Mouse (Mus musculus) midbrain, embryonic 16.5 days (tissue): ENCODE results near the gene Msi2. TPM values are rescaled to one million over a fixed set of nuclear protein-coding genes. Genes with fewer than 3 reads are reported as not detected.

Source experiments
- ATAC-seq: fragments of 200-750 bp; cut with Nextera tagmentation; 2 replicates; pipeline ENCODE4 v1.8.0; 2017; ENCODE audit warnings: moderate TSS enrichment
- H3K27ac ChIP-seq: fragments of 300-500 bp; sonication (generic); 2 replicates; pipeline ENCODE4 v1.5.1; 2014; ENCODE audit warnings: mild to moderate bottlenecking, low read length, mixed read lengths
- H3K27me3 ChIP-seq: fragments of 300-500 bp; sonication (generic); 2 replicates; pipeline ENCODE4 v1.6.1; 2014; ENCODE audit warnings: low read depth, low read length, mixed read lengths; ENCODE audit not compliant: control insufficient read depth, insufficient read depth
- H3K36me3 ChIP-seq: fragments of 300-500 bp; sonication (generic); 2 replicates; pipeline ENCODE4 v1.6.1; 2014; ENCODE audit warnings: mild to moderate bottlenecking, low read length, moderate library complexity, mixed read lengths; ENCODE audit not compliant: control insufficient read depth, insufficient read depth
- H3K4me1 ChIP-seq: fragments of 300-500 bp; sonication (generic); 2 replicates; pipeline ENCODE4 v1.6.1; 2014; ENCODE audit warnings: mild to moderate bottlenecking, low read length, mixed read lengths; ENCODE audit not compliant: control insufficient read depth, insufficient read depth
- H3K4me2 ChIP-seq: fragments of 300-500 bp; sonication (generic); 2 replicates; pipeline ENCODE4 v1.6.1; 2014; ENCODE audit warnings: mild to moderate bottlenecking, low read length, mixed read lengths
- H3K4me3 ChIP-seq: fragments of 300-500 bp; sonication (generic); 2 replicates; pipeline ENCODE4 v1.5.1; 2014; ENCODE audit warnings: low read depth, mild to moderate bottlenecking, low read length, moderate library complexity, mixed read lengths
- H3K9ac ChIP-seq: fragments of 300-500 bp; sonication (generic); 2 replicates; pipeline ENCODE4 v1.6.1; 2014; ENCODE audit warnings: low read depth, low read length, mixed read lengths
- H3K9me3 ChIP-seq: fragments of 300-500 bp; sonication (generic); replicated peaks from 2 replicates; pipeline ENCODE4 v1.6.1; 2014; ENCODE audit warnings: mild to moderate bottlenecking, low read length, mixed read lengths; ENCODE audit not compliant: control insufficient read depth, poor library complexity, severe bottlenecking
- WGBS: fragments of 180-500 bp; shearing (Covaris S2); extraction: QIAGEN DNeasy Blood & Tissue Kit; methylation state at CpG from one replicate; pipeline ENCODE4 v1.1.7; 2014; 5-methylcytosine and 5-hydroxymethylcytosine counted together
- polyA plus RNA-seq: library from polyadenylated mRNA; unstranded; fragments of >200 nt; fragmentation: Nextera tagmentation; extraction: Ambion mirVana; gene quantifications from 2 replicates; pipeline ENCODE4 v1.2.1, GENCODE M21; 2015

Msi2 gene
- polyA plus RNA-seq, 1 experiment from 2014 or later: 29.4 TPM

DNA sequence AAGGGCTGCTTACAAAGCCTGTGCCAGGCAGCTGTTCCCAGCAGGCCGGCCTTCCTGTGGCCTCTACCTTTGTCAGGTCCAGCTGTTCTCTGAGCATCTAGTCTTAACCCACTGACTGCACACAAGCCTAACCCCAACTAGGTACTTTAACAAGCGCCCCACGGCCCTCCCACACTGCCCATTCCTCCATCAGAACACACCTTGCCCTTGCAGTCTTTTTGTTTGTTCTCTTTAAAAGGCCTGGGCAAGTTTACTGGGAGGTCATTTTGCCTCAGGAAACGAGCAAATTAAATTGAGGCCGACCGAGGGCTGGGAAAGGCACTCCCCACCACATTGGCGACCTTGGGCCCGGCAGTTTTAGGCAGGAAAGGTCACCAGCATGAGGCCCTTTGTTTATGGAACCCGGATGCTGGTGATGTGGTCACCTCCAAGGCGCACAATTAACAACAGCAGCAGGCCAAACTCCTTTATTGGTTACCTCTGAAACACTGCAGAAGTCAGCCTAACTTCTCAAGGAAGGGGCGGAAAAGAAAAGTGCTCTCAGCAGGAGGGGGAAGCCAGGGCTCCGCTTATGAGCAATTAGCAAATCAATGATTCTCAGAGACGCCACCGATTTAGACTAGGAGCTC is 28.4 kb downstream of the Msi2 start:
- H3K4me1 ChIP-seq: peaks cover 32% of the 10 kb centered on the region
- no peak overlapping the region for H3K4me3 ChIP-seq
- no peak for ATAC-seq
- no peaks in the 10 kb centered on the region for H3K27me3 ChIP-seq
- no peak overlapping the region for H3K27ac ChIP-seq
- no peaks in the 10 kb centered on the region for H3K36me3 ChIP-seq
- no peak overlapping the region for H3K4me2 ChIP-seq
- no peaks in the 10 kb centered on the region for H3K9me3 ChIP-seq
- no peak overlapping the region for H3K9ac ChIP-seq
- WGBS: 17% methylated on average over 14 of the region's 14 CpGs

- no peak for ATAC-seq
- Histone ChIP-seq H3K9me3 (no peaks in the 10 kb centered on the region), H3K27me3 (no peaks in the 10 kb centered on the region), H3K4me3 (no peak overlapping the region), H3K36me3 (no peaks in the 10 kb centered on the region), H3K4me2 (no peak overlapping the region), H3K27ac (no peak overlapping the region), H3K9ac (no peak overlapping the region), H3K4me1 (peaks cover 26% of the 10 kb centered on the region)
- 94% methylated on average over 8 of the region's 8 CpGs for WGBS
Observed at GRCm38 (mm10) chr11:88688644-88689043, 29.7 kb downstream of the Msi2 start.

- no peak overlapping the region for H3K4me3 ChIP-seq
- H3K9me3 ChIP-seq: no peaks in the 10 kb centered on the region
- no peaks in the 10 kb centered on the region for H3K27me3 ChIP-seq
- no peak overlapping the region for H3K27ac ChIP-seq
- WGBS: 83% methylated on average over 12 of the region's 12 CpGs
- H3K36me3 ChIP-seq: no peaks in the 10 kb centered on the region
- no peak overlapping the region for H3K4me2 ChIP-seq
- peaks cover 29% of the 10 kb centered on the region for H3K4me1 ChIP-seq
- H3K9ac ChIP-seq: no peak overlapping the region
- ATAC-seq: no peak
Observed at GRCm38 (mm10) chr11:88687711-88688110, 30.6 kb downstream of the Msi2 start.

GRCm38 (mm10) chr11:88687010-88687409 is 31.3 kb downstream of the Msi2 start:
- Histone ChIP-seq H3K4me2 (no peak overlapping the region), H3K36me3 (no peaks in the 10 kb centered on the region), H3K9ac (no peak overlapping the region), H3K4me3 (no peak overlapping the region), H3K27ac (no peak overlapping the region), H3K9me3 (no peaks in the 10 kb centered on the region), H3K27me3 (no peaks in the 10 kb centered on the region), H3K4me1 (peaks cover 34% of the 10 kb centered on the region)
- 87% methylated on average over 5 of the region's 5 CpGs for WGBS
- no peak for ATAC-seq

- H3K9me3 ChIP-seq: no peaks in the 10 kb centered on the region
- H3K9ac ChIP-seq: no peak overlapping the region
- H3K4me1 ChIP-seq: peaks cover 37% of the 10 kb centered on the region
- no peak overlapping the region for H3K4me2 ChIP-seq
- H3K27ac ChIP-seq: no peak overlapping the region
- no peaks in the 10 kb centered on the region for H3K36me3 ChIP-seq
- 88% methylated on average over 7 of the region's 7 CpGs for WGBS
- no peak for ATAC-seq
- H3K4me3 ChIP-seq: no peak overlapping the region
- no peaks in the 10 kb centered on the region for H3K27me3 ChIP-seq
Observed at GRCm38 (mm10) chr11:88686061-88686460, 32.3 kb downstream of the Msi2 start.

GRCm38 (mm10) chr11:88683026-88683770 is 35.1 kb downstream of the Msi2 start:
- peaks cover 27% of the 10 kb centered on the region for H3K4me1 ChIP-seq
- H3K9ac ChIP-seq: no peak overlapping the region
- peak overlapping the region; percentile 45; the same call in 1 of the 2 replicates for H3K27ac ChIP-seq
- no peak overlapping the region for H3K4me3 ChIP-seq
- no peaks in the 10 kb centered on the region for H3K36me3 ChIP-seq
- WGBS: 49% methylated on average over 14 of the region's 14 CpGs
- H3K4me2 ChIP-seq: no peak overlapping the region
- H3K9me3 ChIP-seq: no peaks in the 10 kb centered on the region
- H3K27me3 ChIP-seq: no peaks in the 10 kb centered on the region
- ATAC-seq: peak; percentile 61; the same call in 1 of the 2 replicates

DNA sequence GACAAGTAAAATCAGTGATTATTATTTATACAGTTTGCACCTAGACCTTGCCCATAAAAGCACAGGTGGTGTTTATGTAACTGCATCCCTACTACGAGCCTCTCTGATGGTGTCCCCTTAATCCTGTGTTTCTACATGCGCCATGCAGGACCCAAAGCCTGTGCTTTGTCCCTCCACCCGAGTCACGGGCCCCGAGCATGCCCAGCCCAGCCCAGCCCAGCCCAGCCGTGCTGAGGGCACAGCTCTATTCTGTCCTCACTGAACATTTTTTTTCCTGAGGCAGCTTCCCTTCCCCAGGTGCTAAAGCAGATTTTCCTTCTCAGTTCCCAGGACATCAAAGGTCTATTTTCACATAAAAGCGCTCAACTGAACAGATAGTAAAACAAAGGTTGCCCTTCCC is 41.0 kb downstream of the Msi2 start:
- Histone ChIP-seq H3K9me3 (no peaks in the 10 kb centered on the region), H3K4me2 (no peak overlapping the region), H3K36me3 (no peaks in the 10 kb centered on the region; the same call in none of the 2 replicates), H3K4me3 (no peak overlapping the region), H3K4me1 (peaks cover 20% of the 10 kb centered on the region), H3K9ac (0 out of 2 replicates have a peak overlapping the region, but pooled peaks have one; percentile 21), H3K27ac (peak overlapping the region; percentile 55), H3K27me3 (no peaks in the 10 kb centered on the region)
- 51% methylated on average over 7 of the region's 7 CpGs for WGBS
- peak; percentile 50; the same call in 1 of the 2 replicates for ATAC-seq

GRCm38 (mm10) chr11:88676597-88676996 is 41.7 kb downstream of the Msi2 start:
- H3K9ac ChIP-seq: no peak overlapping the region
- H3K4me3 ChIP-seq: no peak overlapping the region
- no peak for ATAC-seq
- peaks cover 14% of the 10 kb centered on the region for H3K4me1 ChIP-seq
- no peak overlapping the region for H3K27ac ChIP-seq
- H3K27me3 ChIP-seq: no peaks in the 10 kb centered on the region
- 89% methylated on average over 2 of the region's 2 CpGs for WGBS
- no peaks in the 10 kb centered on the region for H3K9me3 ChIP-seq
- no peak overlapping the region for H3K4me2 ChIP-seq
- no peaks in the 10 kb centered on the region; the same call in none of the 2 replicates for H3K36me3 ChIP-seq
